Mouse (Mus musculus): ENCODE measurements around the gene Rasa3. TPM values are rescaled to one million over a fixed set of nuclear protein-coding genes. Genes with fewer than 3 reads are reported as not detected.

Gene Rasa3
- polyA plus RNA-seq, 1 experiment = 39.6 TPM

DNA sequence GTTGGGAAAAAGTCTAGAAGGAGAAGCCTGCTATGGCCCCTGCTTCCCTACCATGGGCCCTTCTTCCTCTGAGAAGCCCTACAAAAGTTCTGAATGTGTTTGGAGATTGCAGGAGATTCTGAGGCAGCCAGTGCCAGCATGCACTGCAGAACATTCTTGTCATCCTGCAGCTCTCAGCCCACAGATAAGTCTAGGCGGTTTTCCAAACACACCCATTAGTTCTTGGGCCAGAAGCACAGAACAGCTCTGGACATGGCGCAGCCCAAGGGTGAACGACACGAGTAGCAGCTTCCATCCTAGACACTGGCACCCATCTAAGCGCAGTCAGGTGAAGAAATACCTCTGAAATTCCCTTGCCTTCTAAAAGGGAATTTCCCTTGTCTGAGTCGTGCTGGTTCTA, 44.3 kb downstream of the Rasa3 start:
- Histone ChIP-seq H3K4me3 (no peak overlapping the region), H3K36me3 (ENCODE audit: control insufficient read depth, insufficient read depth) (peaks cover 15% of the 10 kb centered on the region), H3K27me3 (ENCODE audit: control insufficient read depth, insufficient read depth, insufficient read length) (no peaks in the 10 kb centered on the region), H3K79me2 (ENCODE audit: control insufficient read depth, insufficient read depth) (peaks cover 33% of the 10 kb centered on the region), H3K4me2 (ENCODE audit: low read depth) (no peak overlapping the region), H3ac (ENCODE audit: control insufficient read depth, insufficient read length) (no peak overlapping the region)
- TF ChIP-seq SRF (IDR thresholded peaks at IDR 0.05; ENCODE audit: control insufficient read depth, insufficient read length, low read depth) = no peak
- TF ChIP-seq TCF12 (IDR thresholded peaks at IDR 0.05; ENCODE audit: insufficient read depth, poor library complexity, severe bottlenecking) = no peak
- no peak for TF ChIP-seq USF1 (IDR thresholded peaks at IDR 0.05; ENCODE audit: low read depth)
- no peak for TF ChIP-seq POLR2A (IDR thresholded peaks at IDR 0.05; ENCODE audit: insufficient read length, low read depth)
- no peak for TF ChIP-seq POLR2AphosphoS2 (IDR thresholded peaks at IDR 0.05; ENCODE audit: insufficient read length, low read depth)
- no peak for TF ChIP-seq MAX (IDR thresholded peaks at IDR 0.05; ENCODE audit: low read depth)
- TF ChIP-seq MYOG (IDR thresholded peaks at IDR 0.05; ENCODE audit: control insufficient read depth in 1 of 3, insufficient read depth in 1 of 3, insufficient read length in 2 of 3, low read depth in 2 of 3) = no peak
- no peak for TF ChIP-seq REST (IDR thresholded peaks at IDR 0.05; ENCODE audit: insufficient read depth, insufficient read length)
- no peak for TF ChIP-seq CEBPB (IDR thresholded peaks at IDR 0.05; ENCODE audit: insufficient read depth, poor library complexity, severe bottlenecking)

- Histone ChIP-seq H3K27me3 (ENCODE audit: control insufficient read depth, insufficient read depth, insufficient read length) (no peaks in the 10 kb centered on the region), H3K4me3 (no peak overlapping the region), H3K4me2 (ENCODE audit: low read depth) (no peak overlapping the region), H3K79me2 (ENCODE audit: control insufficient read depth, insufficient read depth) (peaks cover 33% of the 10 kb centered on the region), H3K36me3 (ENCODE audit: control insufficient read depth, insufficient read depth) (peaks cover 15% of the 10 kb centered on the region), H3ac (ENCODE audit: control insufficient read depth, insufficient read length) (no peak overlapping the region)
- TF ChIP-seq CEBPB (IDR thresholded peaks at IDR 0.05; ENCODE audit: insufficient read depth, poor library complexity, severe bottlenecking) = no peak
- TF ChIP-seq POLR2A (IDR thresholded peaks at IDR 0.05; ENCODE audit: insufficient read length, low read depth) = no peak
- TF ChIP-seq REST (IDR thresholded peaks at IDR 0.05; ENCODE audit: insufficient read depth, insufficient read length) = no peak
- no peak for TF ChIP-seq TCF12 (IDR thresholded peaks at IDR 0.05; ENCODE audit: insufficient read depth, poor library complexity, severe bottlenecking)
- no peak for TF ChIP-seq USF1 (IDR thresholded peaks at IDR 0.05; ENCODE audit: low read depth)
- no peak for TF ChIP-seq MAX (IDR thresholded peaks at IDR 0.05; ENCODE audit: low read depth)
- no peak for TF ChIP-seq E2F4 (IDR thresholded peaks at IDR 0.05; ENCODE audit: insufficient read depth)
- no peak for TF ChIP-seq POLR2AphosphoS2 (IDR thresholded peaks at IDR 0.05; ENCODE audit: insufficient read length, low read depth)
- no peak for TF ChIP-seq TCF3 (IDR thresholded peaks at IDR 0.05; ENCODE audit: insufficient read length, low read depth)
- no peak for TF ChIP-seq SRF (IDR thresholded peaks at IDR 0.05; ENCODE audit: control insufficient read depth, insufficient read length, low read depth)
- no peak for TF ChIP-seq MYOD1 (IDR thresholded peaks at IDR 0.05; ENCODE audit: control insufficient read depth in 1 of 3, insufficient read length in 2 of 3, low read depth in 2 of 3)
- TF ChIP-seq MYOG (IDR thresholded peaks at IDR 0.05; ENCODE audit: control insufficient read depth in 1 of 3, insufficient read depth in 1 of 3, insufficient read length in 2 of 3, low read depth in 2 of 3) = no peak
Measured at GRCm38 (mm10) chr8:13632309-13632708, 45.1 kb downstream of the Rasa3 start.

DNA sequence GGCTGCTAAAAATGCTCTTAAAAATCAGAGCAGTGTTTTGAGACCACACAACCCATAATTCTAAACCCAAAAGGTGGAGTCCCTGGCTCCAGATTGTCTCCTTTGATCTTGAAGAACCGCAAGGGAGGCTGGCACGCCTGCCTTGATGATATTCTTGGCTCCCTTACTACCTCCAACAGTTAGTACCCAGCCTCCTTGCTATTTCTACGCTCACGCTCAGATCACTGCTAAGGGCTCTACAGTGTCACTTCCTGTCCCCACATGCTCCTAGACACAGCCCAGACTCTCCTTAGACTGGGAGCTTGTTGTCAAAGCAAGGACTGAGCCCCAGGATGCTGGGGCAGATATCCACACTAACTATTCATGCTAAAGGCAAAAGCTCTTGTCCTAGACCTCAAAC, 46.6 kb downstream of the Rasa3 start:
- no peaks in the 10 kb centered on the region for H3K27me3 ChIP-seq (ENCODE audit: control insufficient read depth, insufficient read depth, insufficient read length)
- peaks cover 18% of the 10 kb centered on the region for H3K79me2 ChIP-seq (ENCODE audit: control insufficient read depth, insufficient read depth)
- H3K36me3 ChIP-seq (ENCODE audit: control insufficient read depth, insufficient read depth) = peaks cover 22% of the 10 kb centered on the region
- H3K4me3 ChIP-seq = no peak overlapping the region
- no peak overlapping the region for H3ac ChIP-seq (ENCODE audit: control insufficient read depth, insufficient read length)
- TF ChIP-seq POLR2AphosphoS2 (IDR thresholded peaks at IDR 0.05; ENCODE audit: insufficient read length, low read depth) (no peak), MAX (IDR thresholded peaks at IDR 0.05; ENCODE audit: low read depth) (no peak), CEBPB (IDR thresholded peaks at IDR 0.05; ENCODE audit: insufficient read depth, poor library complexity, severe bottlenecking) (no peak), USF1 (IDR thresholded peaks at IDR 0.05; ENCODE audit: low read depth) (no peak)
- no peak overlapping the region for H3K4me2 ChIP-seq (ENCODE audit: low read depth)

DNA sequence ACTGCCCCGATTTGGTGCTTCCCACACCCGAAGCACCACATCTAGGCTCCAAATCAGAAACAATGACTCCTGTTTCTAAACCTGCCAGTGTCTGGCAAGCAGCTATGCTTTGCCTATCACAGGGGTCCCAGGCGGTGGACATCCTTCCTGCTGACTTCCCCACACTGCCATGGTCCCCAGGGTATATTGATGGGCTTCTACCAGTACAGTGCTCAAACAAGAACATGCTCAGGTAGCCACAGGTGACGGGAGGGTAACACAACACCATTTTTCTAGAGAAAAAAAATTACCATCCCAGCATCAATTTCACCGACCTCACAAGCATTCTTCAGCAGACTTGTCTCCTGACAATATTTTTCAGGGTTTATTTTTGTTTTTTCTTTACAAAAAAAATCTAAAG, 47.2 kb downstream of the Rasa3 start:
- no peak overlapping the region for H3K4me2 ChIP-seq (ENCODE audit: low read depth)
- H3K27me3 ChIP-seq (ENCODE audit: control insufficient read depth, insufficient read depth, insufficient read length) = no peaks in the 10 kb centered on the region
- H3K36me3 ChIP-seq (ENCODE audit: control insufficient read depth, insufficient read depth) = peaks cover 22% of the 10 kb centered on the region
- peaks cover 13% of the 10 kb centered on the region for H3K79me2 ChIP-seq (ENCODE audit: control insufficient read depth, insufficient read depth)
- no peak for TF ChIP-seq E2F4 (IDR thresholded peaks at IDR 0.05; ENCODE audit: insufficient read depth)
- no peak for TF ChIP-seq POLR2AphosphoS2 (IDR thresholded peaks at IDR 0.05; ENCODE audit: insufficient read length, low read depth)
- no peak for TF ChIP-seq MYOG (IDR thresholded peaks at IDR 0.05; ENCODE audit: control insufficient read depth in 1 of 3, insufficient read depth in 1 of 3, insufficient read length in 2 of 3, low read depth in 2 of 3)
- no peak for TF ChIP-seq POLR2A (IDR thresholded peaks at IDR 0.05; ENCODE audit: insufficient read length, low read depth)
- TF ChIP-seq MAX (IDR thresholded peaks at IDR 0.05; ENCODE audit: low read depth) = no peak
- no peak for TF ChIP-seq TCF3 (IDR thresholded peaks at IDR 0.05; ENCODE audit: insufficient read length, low read depth)
- no peak for TF ChIP-seq REST (IDR thresholded peaks at IDR 0.05; ENCODE audit: insufficient read depth, insufficient read length)
- no peak for TF ChIP-seq CEBPB (IDR thresholded peaks at IDR 0.05; ENCODE audit: insufficient read depth, poor library complexity, severe bottlenecking)
- TF ChIP-seq MYOD1 (IDR thresholded peaks at IDR 0.05; ENCODE audit: control insufficient read depth in 1 of 3, insufficient read length in 2 of 3, low read depth in 2 of 3) = no peak
- no peak for TF ChIP-seq TCF12 (IDR thresholded peaks at IDR 0.05; ENCODE audit: insufficient read depth, poor library complexity, severe bottlenecking)
- no peak for TF ChIP-seq USF1 (IDR thresholded peaks at IDR 0.05; ENCODE audit: low read depth)
- no peak overlapping the region for H3ac ChIP-seq (ENCODE audit: control insufficient read depth, insufficient read length)
- H3K4me3 ChIP-seq = no peak overlapping the region

- TF ChIP-seq E2F4 (IDR thresholded peaks at IDR 0.05; ENCODE audit: insufficient read depth) (no peak), TCF12 (IDR thresholded peaks at IDR 0.05; ENCODE audit: insufficient read depth, poor library complexity, severe bottlenecking) (no peak), USF1 (IDR thresholded peaks at IDR 0.05; ENCODE audit: low read depth) (no peak), MYOG (IDR thresholded peaks at IDR 0.05; ENCODE audit: control insufficient read depth in 1 of 3, insufficient read depth in 1 of 3, insufficient read length in 2 of 3, low read depth in 2 of 3) (no peak), POLR2A (IDR thresholded peaks at IDR 0.05; ENCODE audit: insufficient read length, low read depth) (no peak), TCF3 (IDR thresholded peaks at IDR 0.05; ENCODE audit: insufficient read length, low read depth) (no peak), MAX (IDR thresholded peaks at IDR 0.05; ENCODE audit: low read depth) (no peak), MYOD1 (IDR thresholded peaks at IDR 0.05; ENCODE audit: control insufficient read depth in 1 of 3, insufficient read length in 2 of 3, low read depth in 2 of 3) (no peak), SRF (IDR thresholded peaks at IDR 0.05; ENCODE audit: control insufficient read depth, insufficient read length, low read depth) (no peak), CEBPB (IDR thresholded peaks at IDR 0.05; ENCODE audit: insufficient read depth, poor library complexity, severe bottlenecking) (no peak), REST (IDR thresholded peaks at IDR 0.05; ENCODE audit: insufficient read depth, insufficient read length) (no peak), POLR2AphosphoS2 (IDR thresholded peaks at IDR 0.05; ENCODE audit: insufficient read length, low read depth) (no peak)
- Histone ChIP-seq H3K27me3 (ENCODE audit: control insufficient read depth, insufficient read depth, insufficient read length) (no peaks in the 10 kb centered on the region), H3K4me2 (ENCODE audit: low read depth) (no peak overlapping the region), H3K79me2 (ENCODE audit: control insufficient read depth, insufficient read depth) (peaks cover 9% of the 10 kb centered on the region), H3K36me3 (ENCODE audit: control insufficient read depth, insufficient read depth) (peaks cover 18% of the 10 kb centered on the region), H3ac (ENCODE audit: control insufficient read depth, insufficient read length) (no peak overlapping the region), H3K4me3 (no peak overlapping the region)
Measured at GRCm38 (mm10) chr8:13629351-13630090, 47.9 kb downstream of the Rasa3 start.
